Mouse (Mus musculus): Measurements from ENCODE around the gene Gm49321. TPM values are rescaled to one million over a fixed set of nuclear protein-coding genes. Genes with fewer than 3 reads are reported as not detected.

Gene Gm49321
- total and polyA plus RNA-seq, 2 experiments from 2014 or later, result 14.7 TPM; not detected in 1

- DNase-seq (ENCODE audit: low spot score), result no peak
- 96% methylated on average over 8 of the region's 8 CpGs for WGBS
- TF ChIP-seq CTCF (IDR thresholded peaks at IDR 0.05), result no peak
These were observed 31.7 kb downstream of the Gm49321 start for GRCm38 (mm10) chr12:73969142-73969541.

GRCm38 (mm10) chr12:73974584-73974983 is 37.1 kb downstream of the Gm49321 start:
- ATAC-seq (ENCODE audit: low FRiP score), result no peak
- no peak overlapping the region for H3K9ac ChIP-seq (replicated peaks; ENCODE audit: low read length, poor library complexity, severe bottlenecking)
- WGBS, result 88% methylated on average over 6 of the region's 6 CpGs

More at GRCm38 (mm10) chr12:73969142-73969541, 31.7 kb downstream of the Gm49321 start:
- H3K4me2 ChIP-seq (ENCODE audit: low read depth, low read length, poor library complexity, severe bottlenecking), result no peak overlapping the region
- ATAC-seq (ENCODE audit: low FRiP score), result no peak
- H3K4me3 ChIP-seq (ENCODE audit: low read depth, low read length), result no peak overlapping the region
- H3K9ac ChIP-seq (replicated peaks; ENCODE audit: low read length, poor library complexity, severe bottlenecking), result no peak overlapping the region
- no peaks in the 10 kb centered on the region for H3K9me3 ChIP-seq (ENCODE audit: low read length)
- H3K36me3 ChIP-seq (ENCODE audit: insufficient read depth, low read length), result peaks cover 31% of the 10 kb centered on the region
- no peaks in the 10 kb centered on the region for H3K27me3 ChIP-seq (ENCODE audit: insufficient read depth, low read length)
- H3K4me1 ChIP-seq (ENCODE audit: insufficient read depth, low read length), result no peaks in the 10 kb centered on the region
- H3K27ac ChIP-seq (ENCODE audit: low read depth, low read length), result no peak overlapping the region

GRCm38 (mm10) chr12:73978144-73978543 is 40.7 kb downstream of the Gm49321 start:
- TF ChIP-seq CTCF (IDR thresholded peaks at IDR 0.05), result no peak
- Histone ChIP-seq H3K9me3 (ENCODE audit: low read length) (no peaks in the 10 kb centered on the region), H3K4me3 (ENCODE audit: low read depth, low read length) (no peak overlapping the region), H3K36me3 (ENCODE audit: insufficient read depth, low read length) (peaks cover 51% of the 10 kb centered on the region), H3K4me2 (ENCODE audit: low read depth, low read length, poor library complexity, severe bottlenecking) (no peak overlapping the region), H3K27me3 (ENCODE audit: insufficient read depth, low read length) (no peaks in the 10 kb centered on the region), H3K9ac (replicated peaks; ENCODE audit: low read length, poor library complexity, severe bottlenecking) (no peak overlapping the region), H3K27ac (ENCODE audit: low read depth, low read length) (no peak overlapping the region), H3K4me1 (ENCODE audit: insufficient read depth, low read length) (no peaks in the 10 kb centered on the region)
- WGBS, result 85% methylated on average over 3 of the region's 3 CpGs
- DNase-seq (ENCODE audit: low spot score), result no peak
- ATAC-seq (ENCODE audit: low FRiP score), result no peak

More at GRCm38 (mm10) chr12:73974584-73974983, 37.1 kb downstream of the Gm49321 start:
- peaks cover 65% of the 10 kb centered on the region for H3K36me3 ChIP-seq (ENCODE audit: insufficient read depth, low read length)
- no peak for TF ChIP-seq CTCF (IDR thresholded peaks at IDR 0.05)
- H3K27me3 ChIP-seq (ENCODE audit: insufficient read depth, low read length), result no peaks in the 10 kb centered on the region
- H3K9me3 ChIP-seq (ENCODE audit: low read length), result no peaks in the 10 kb centered on the region
- H3K4me2 ChIP-seq (ENCODE audit: low read depth, low read length, poor library complexity, severe bottlenecking), result no peak overlapping the region
- no peaks in the 10 kb centered on the region for H3K4me1 ChIP-seq (ENCODE audit: insufficient read depth, low read length)
- H3K4me3 ChIP-seq (ENCODE audit: low read depth, low read length), result no peak overlapping the region
- H3K27ac ChIP-seq (ENCODE audit: low read depth, low read length), result no peak overlapping the region
- no peak for DNase-seq (ENCODE audit: low spot score)

GRCm38 (mm10) chr12:73979667-73980066 is 42.2 kb downstream of the Gm49321 start:
- Histone ChIP-seq H3K4me2 (ENCODE audit: low read depth, low read length, poor library complexity, severe bottlenecking) (no peak overlapping the region), H3K4me3 (ENCODE audit: low read depth, low read length) (no peak overlapping the region), H3K4me1 (ENCODE audit: insufficient read depth, low read length) (no peaks in the 10 kb centered on the region), H3K27ac (ENCODE audit: low read depth, low read length) (no peak overlapping the region), H3K27me3 (ENCODE audit: insufficient read depth, low read length) (no peaks in the 10 kb centered on the region), H3K9me3 (ENCODE audit: low read length) (no peaks in the 10 kb centered on the region), H3K36me3 (ENCODE audit: insufficient read depth, low read length) (peaks cover 48% of the 10 kb centered on the region), H3K9ac (replicated peaks; ENCODE audit: low read length, poor library complexity, severe bottlenecking) (no peak overlapping the region)
- no peak for TF ChIP-seq CTCF (IDR thresholded peaks at IDR 0.05)
- 96% methylated on average over 5 of the region's 5 CpGs for WGBS
- ATAC-seq (ENCODE audit: low FRiP score) (no peak), DNase-seq (ENCODE audit: low spot score) (no peak)

GRCm38 (mm10) chr12:73982533-73982932 is 45.1 kb downstream of the Gm49321 start:
- H3K27ac ChIP-seq (ENCODE audit: low read depth, low read length), result no peak overlapping the region
- 54% methylated on average over 14 of the region's 14 CpGs for WGBS
- peak; percentile 85 for ATAC-seq (ENCODE audit: low FRiP score)

GRCm38 (mm10) chr12:73986299-73986698 is 48.8 kb downstream of the Gm49321 start:
- WGBS, result 83% methylated on average over 7 of the region's 7 CpGs
- H3K36me3 ChIP-seq (ENCODE audit: insufficient read depth, low read length), result peaks cover 11% of the 10 kb centered on the region
- H3K4me1 ChIP-seq (ENCODE audit: insufficient read depth, low read length), result no peaks in the 10 kb centered on the region
- no peak for TF ChIP-seq CTCF (IDR thresholded peaks at IDR 0.05)
- H3K9me3 ChIP-seq (ENCODE audit: low read length), result no peaks in the 10 kb centered on the region
- H3K9ac ChIP-seq (replicated peaks; ENCODE audit: low read length, poor library complexity, severe bottlenecking), result no peak overlapping the region
- H3K27me3 ChIP-seq (ENCODE audit: insufficient read depth, low read length), result no peaks in the 10 kb centered on the region
- no peak overlapping the region for H3K4me3 ChIP-seq (ENCODE audit: low read depth, low read length)
- no peak overlapping the region for H3K4me2 ChIP-seq (ENCODE audit: low read depth, low read length, poor library complexity, severe bottlenecking)
- DNase-seq (ENCODE audit: low spot score) (no peak), ATAC-seq (ENCODE audit: low FRiP score) (no peak)
- no peak overlapping the region for H3K27ac ChIP-seq (ENCODE audit: low read depth, low read length)

More at GRCm38 (mm10) chr12:73982533-73982932, 45.1 kb downstream of the Gm49321 start:
- DNase-seq (ENCODE audit: low spot score), result peak; percentile 94
- no peak for TF ChIP-seq CTCF (IDR thresholded peaks at IDR 0.05)
- Histone ChIP-seq H3K4me1 (ENCODE audit: insufficient read depth, low read length) (no peaks in the 10 kb centered on the region), H3K9me3 (ENCODE audit: low read length) (no peaks in the 10 kb centered on the region), H3K4me3 (ENCODE audit: low read depth, low read length) (no peak overlapping the region), H3K9ac (replicated peaks; ENCODE audit: low read length, poor library complexity, severe bottlenecking) (no peak overlapping the region), H3K27me3 (ENCODE audit: insufficient read depth, low read length) (no peaks in the 10 kb centered on the region), H3K36me3 (ENCODE audit: insufficient read depth, low read length) (peaks cover 35% of the 10 kb centered on the region), H3K4me2 (ENCODE audit: low read depth, low read length, poor library complexity, severe bottlenecking) (no peak overlapping the region)
